Mouse (Mus musculus) hindbrain, embryonic 14.5 days (tissue): Measurements from ENCODE around the gene Fanci. TPM values are rescaled to one million over a fixed set of nuclear protein-coding genes. Genes with fewer than 3 reads are reported as not detected.
A peak's percentile ranks its signal among the peaks of the same experiment; 100 is the strongest.

Source experiments
- ATAC-seq: fragments of 200-750 bp; cut with Nextera tagmentation; 2 replicates; pipeline ENCODE4 v1.8.0; 2017; ENCODE audit warnings: moderate number of reproducible peaks, mild to moderate bottlenecking, moderate TSS enrichment, moderate library complexity; ENCODE audit not compliant: low FRiP score
- DNase-seq: peaks from one replicate; pipeline ENCODE4 v3.0.0-alpha.2; 2015; ENCODE audit warnings: low spot score
- H3K27ac ChIP-seq: fragments of 300-500 bp; sonication (generic); 2 replicates; pipeline ENCODE4 v1.5.1; 2014; ENCODE audit warnings: mild to moderate bottlenecking, moderate library complexity
- H3K27me3 ChIP-seq: fragments of 300-500 bp; sonication (generic); 2 replicates; pipeline ENCODE4 v1.6.1; 2014; ENCODE audit warnings: mild to moderate bottlenecking, low read length, mixed read lengths; ENCODE audit not compliant: control insufficient read depth, insufficient read depth
- H3K36me3 ChIP-seq: fragments of 300-500 bp; sonication (generic); replicated peaks from 2 replicates; pipeline ENCODE4 v1.6.1; 2014; ENCODE audit not compliant: control insufficient read depth, insufficient read depth
- H3K4me1 ChIP-seq: fragments of 300-500 bp; sonication (generic); replicated peaks from 2 replicates; pipeline ENCODE4 v1.6.1; 2014; ENCODE audit warnings: antibody characterized with exemption, low read length, mixed read lengths; ENCODE audit not compliant: control insufficient read depth, insufficient read depth
- H3K4me2 ChIP-seq: fragments of 300-500 bp; sonication (generic); replicated peaks from 2 replicates; pipeline ENCODE4 v1.6.1; 2014; ENCODE audit warnings: mild to moderate bottlenecking, moderate library complexity
- H3K4me3 ChIP-seq: fragments of 300-500 bp; sonication (generic); replicated peaks from 2 replicates; pipeline ENCODE4 v1.5.1; 2014; ENCODE audit warnings: mild to moderate bottlenecking, low read length
- H3K9ac ChIP-seq: fragments of 300-500 bp; sonication (generic); 2 replicates; pipeline ENCODE4 v1.6.1; 2014
- H3K9me3 ChIP-seq: fragments of 300-500 bp; sonication (generic); 2 replicates; pipeline ENCODE4 v1.6.1; 2016; ENCODE audit warnings: low read length; ENCODE audit not compliant: control insufficient read depth
- WGBS: fragments of 180-500 bp; shearing (Covaris S2); extraction: QIAGEN DNeasy Blood & Tissue Kit; methylation state at CpG from one replicate; pipeline ENCODE4 v1.1.7; 2014; 5-methylcytosine and 5-hydroxymethylcytosine counted together
- polyA plus RNA-seq: library from polyadenylated mRNA; unstranded; fragments of >200 nt; fragmentation: Nextera tagmentation; extraction: Ambion mirVana; gene quantifications from 2 replicates; pipeline ENCODE4 v1.2.1, GENCODE M21; 2014

The Fanci gene
- polyA plus RNA-seq, 1 experiment from 2014 or later: 2.3 TPM

- Histone ChIP-seq H3K4me2 (no peak overlapping the region), H3K36me3 (no peaks in the 10 kb centered on the region), H3K9me3 (no peaks in the 10 kb centered on the region), H3K4me3 (no peak overlapping the region), H3K4me1 (no peaks in the 10 kb centered on the region), H3K27me3 (no peaks in the 10 kb centered on the region), H3K27ac (no peak overlapping the region), H3K9ac (no peak overlapping the region)
- ATAC-seq: no peak
- WGBS: 90% methylated on average over 10 of the region's 10 CpGs
- no peak for DNase-seq
Observed at GRCm38 (mm10) chr7:79376516-79377275, 15.0 kb upstream of the Fanci start.

- Histone ChIP-seq H3K9me3 (no peaks in the 10 kb centered on the region), H3K27me3 (no peaks in the 10 kb centered on the region), H3K27ac (peak within 1 kb of the TSS; percentile 14), H3K4me1 (no peaks in the 10 kb centered on the region), H3K36me3 (no peaks in the 10 kb centered on the region), H3K4me3 (no peak within 1 kb of the TSS), H3K9ac (no peak within 1 kb of the TSS), H3K4me2 (no peak within 1 kb of the TSS)
- DNase-seq: no peak
- peak; percentile 81; the same call in 1 of the 2 replicates for ATAC-seq
- 59% methylated on average over 16 of the region's 16 CpGs for WGBS
Observed at GRCm38 (mm10) chr7:79386422-79387133, 5.2 kb upstream of the Fanci start, which contains the start of gene Rlbp1. Gene Rlbp1, minus strand, starts transcription at chr7:79387048.

- Histone ChIP-seq H3K27ac (peak overlapping the region; percentile 14), H3K4me3 (no peak overlapping the region), H3K4me2 (no peak overlapping the region), H3K36me3 (no peaks in the 10 kb centered on the region), H3K9me3 (no peaks in the 10 kb centered on the region), H3K27me3 (no peaks in the 10 kb centered on the region), H3K9ac (no peak overlapping the region), H3K4me1 (no peaks in the 10 kb centered on the region)
- DNase-seq (no peak), ATAC-seq (0 out of 2 replicates have a peak, but pooled peaks have one; percentile 5)
- WGBS: 69% methylated on average over 8 of the region's 8 CpGs
Observed at GRCm38 (mm10) chr7:79387140-79387539, 4.6 kb upstream of the Fanci start.

GRCm38 (mm10) chr7:79387991-79388390, 3.7 kb upstream of the Fanci start:
- no peak for ATAC-seq
- no peak for DNase-seq
- no peaks in the 10 kb centered on the region for H3K36me3 ChIP-seq
- H3K27me3 ChIP-seq: no peaks in the 10 kb centered on the region
- H3K9me3 ChIP-seq: no peaks in the 10 kb centered on the region
- no peak overlapping the region for H3K4me2 ChIP-seq
- no peak overlapping the region for H3K9ac ChIP-seq
- no peak overlapping the region for H3K4me3 ChIP-seq
- 64% methylated on average over 7 of the region's 7 CpGs for WGBS
- H3K27ac ChIP-seq: no peak overlapping the region
- H3K4me1 ChIP-seq: 0 out of 2 replicates have a peak, but pooled peaks cover 4% of the 10 kb centered on the region

- Histone ChIP-seq H3K4me1 (0 out of 2 replicates have a peak, but pooled peaks cover 4% of the 10 kb centered on the region), H3K27me3 (no peaks in the 10 kb centered on the region), H3K9me3 (no peaks in the 10 kb centered on the region), H3K4me2 (no peak overlapping the region), H3K27ac (no peak overlapping the region), H3K9ac (no peak overlapping the region), H3K36me3 (no peaks in the 10 kb centered on the region), H3K4me3 (no peak overlapping the region)
- DNase-seq (no peak), ATAC-seq (peak; percentile 7; the same call in 1 of the 2 replicates)
- WGBS: 62% methylated on average over 7 of the region's 7 CpGs
Observed at GRCm38 (mm10) chr7:79388671-79389206, 3.0 kb upstream of the Fanci start.

- no peak overlapping the region for H3K27ac ChIP-seq
- H3K4me2 ChIP-seq: no peak overlapping the region
- ATAC-seq (no peak), DNase-seq (no peak)
- no peaks in the 10 kb centered on the region for H3K36me3 ChIP-seq
- H3K4me1 ChIP-seq: 0 out of 2 replicates have a peak, but pooled peaks cover 4% of the 10 kb centered on the region
- no peak overlapping the region for H3K4me3 ChIP-seq
- 66% methylated on average over 5 of the region's 5 CpGs for whole genome bisulfite sequencing
- H3K27me3 ChIP-seq: no peaks in the 10 kb centered on the region
- H3K9me3 ChIP-seq: no peaks in the 10 kb centered on the region
- H3K9ac ChIP-seq: no peak overlapping the region
Observed at GRCm38 (mm10) chr7:79390141-79390708, 1.5 kb upstream of the Fanci start.

GRCm38 (mm10) chr7:79391471-79391870, 258 bp upstream of the Fanci start:
- ATAC-seq: no peak
- Histone ChIP-seq H3K9me3 (no peaks in the 10 kb centered on the region), H3K4me1 (0 out of 2 replicates have a peak, but pooled peaks cover 4% of the 10 kb centered on the region), H3K27me3 (no peaks in the 10 kb centered on the region), H3K4me3 (peak overlapping the region; percentile 47), H3K4me2 (peak overlapping the region; percentile 70), H3K9ac (peak overlapping the region; percentile 52), H3K36me3 (no peaks in the 10 kb centered on the region), H3K27ac (peak overlapping the region; percentile 76)
- DNase-seq: no peak
- WGBS: 17% methylated on average over 3 of the region's 3 CpGs

GRCm38 (mm10) chr7:79392860-79393513, 1.3 kb downstream of the Fanci start:
- Histone ChIP-seq H3K36me3 (no peaks in the 10 kb centered on the region), H3K4me1 (0 out of 2 replicates have a peak, but pooled peaks cover 4% of the 10 kb centered on the region), H3K4me3 (0 out of 2 replicates have a peak overlapping the region, but pooled peaks have one; percentile 47), H3K9ac (no peak overlapping the region), H3K9me3 (no peaks in the 10 kb centered on the region), H3K27ac (no peak overlapping the region), H3K4me2 (peak overlapping the region; percentile 70), H3K27me3 (no peaks in the 10 kb centered on the region)
- no peak; the same call in 1 of the 2 replicates for ATAC-seq
- no peak for DNase-seq
- 66% methylated on average over 9 of the region's 9 CpGs for WGBS
